Mouse (Mus musculus): ENCODE data around the gene Gle1.

DNA sequence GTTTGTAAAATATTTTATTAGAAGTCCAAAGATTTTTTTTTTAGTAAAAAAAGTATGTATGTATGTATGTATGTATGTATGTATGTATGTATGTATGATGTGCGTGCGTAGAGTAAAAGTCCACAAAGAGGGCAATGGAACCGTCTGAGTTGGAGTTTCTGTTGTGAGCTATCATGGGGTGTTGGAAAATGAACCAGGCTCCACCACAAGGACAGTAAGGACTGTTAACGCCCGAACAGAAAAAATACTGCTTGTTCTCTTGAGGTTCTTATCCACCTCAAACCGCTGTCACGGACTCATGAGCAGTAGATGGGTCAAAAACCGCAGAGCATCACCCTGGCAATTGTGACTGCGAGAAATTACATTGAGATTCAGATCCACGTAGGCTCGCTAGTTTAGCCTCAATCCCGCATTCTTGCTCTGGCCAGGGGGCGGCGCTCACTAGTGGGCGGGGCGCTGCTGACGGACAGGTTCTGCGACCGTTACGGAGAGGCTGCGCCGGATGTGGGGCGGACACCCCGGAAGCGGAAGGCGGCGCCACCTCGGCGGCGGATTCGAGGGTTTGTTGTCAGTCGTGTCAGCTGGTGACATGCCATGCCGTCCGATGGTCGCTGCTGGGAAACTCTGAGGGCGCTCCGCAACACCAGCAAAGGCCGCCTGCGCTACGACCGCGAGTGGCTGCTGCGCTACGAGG is at the start of gene Gle1:
- TF ChIP-seq CTCF (IDR thresholded peaks at IDR 0.05; ENCODE audit: insufficient read depth, low read length) = peak; percentile 40; the same call in 1 of the 2 replicates
- TF ChIP-seq POLR2A (IDR thresholded peaks at IDR 0.05; ENCODE audit: borderline replicate concordance, extremely low read depth, low read depth, low read length) = peak; percentile 62; the same call in 1 of the 2 replicates
